Mouse (Mus musculus): ENCODE data around the gene Mllt6. TPM values are rescaled to one million over a fixed set of nuclear protein-coding genes. Genes with fewer than 3 reads are reported as not detected.

Gene Mllt6
- polyA plus RNA-seq, 1 experiment = 8.2 TPM

DNA sequence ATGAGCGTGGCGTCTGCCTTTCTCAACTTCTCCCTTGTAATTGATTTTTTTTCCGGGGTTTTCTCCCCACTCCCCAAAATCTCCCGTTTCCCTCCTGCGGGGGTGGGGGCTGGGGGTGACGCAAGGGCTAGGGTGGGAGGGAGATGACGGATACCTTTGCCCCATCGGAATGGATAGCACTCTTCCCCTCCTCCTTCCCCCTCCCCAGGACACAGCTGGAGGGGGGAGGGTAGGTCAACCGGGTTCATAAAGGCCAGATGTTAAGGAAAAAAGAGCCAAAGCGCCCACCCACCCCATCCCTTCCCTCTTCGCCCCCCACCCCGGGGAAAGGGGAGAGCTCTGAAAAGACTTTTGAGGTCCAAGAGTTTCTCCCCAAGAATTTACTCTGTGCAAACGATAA lies 36.8 kb upstream of the Mllt6 start:
- Histone ChIP-seq H3K36me3 (ENCODE audit: control insufficient read depth, insufficient read depth, low read length) (no peaks in the 10 kb centered on the region), H3K4me1 (ENCODE audit: control insufficient read depth, insufficient read depth, low read length) (peaks cover 22% of the 10 kb centered on the region), H3K27ac (ENCODE audit: control insufficient read depth, insufficient read depth, low read depth, low read length) (no peak overlapping the region), H3K4me3 (ENCODE audit: control insufficient read depth, low read depth, low read length) (no peak overlapping the region), H3K27me3 (ENCODE audit: control insufficient read depth, insufficient read depth, low read length) (peaks cover 5% of the 10 kb centered on the region; the same call in 1 of the 2 replicates)
- TF ChIP-seq CTCF (IDR thresholded peaks at IDR 0.05; ENCODE audit: control insufficient read depth, insufficient read depth, insufficient replicate concordance, low read depth, low read length) = no peak
- TF ChIP-seq POLR2A (IDR thresholded peaks at IDR 0.05; ENCODE audit: control insufficient read depth, low read depth, low read length) = no peak

- no peak overlapping the region for H3K4me3 ChIP-seq (ENCODE audit: control insufficient read depth, low read depth, low read length)
- H3K36me3 ChIP-seq (ENCODE audit: control insufficient read depth, insufficient read depth, low read length) = no peaks in the 10 kb centered on the region
- H3K4me1 ChIP-seq (ENCODE audit: control insufficient read depth, insufficient read depth, low read length) = peaks cover 25% of the 10 kb centered on the region
- no peak overlapping the region for H3K27ac ChIP-seq (ENCODE audit: control insufficient read depth, insufficient read depth, low read depth, low read length)
- TF ChIP-seq POLR2A (IDR thresholded peaks at IDR 0.05; ENCODE audit: control insufficient read depth, low read depth, low read length) (no peak), CTCF (IDR thresholded peaks at IDR 0.05; ENCODE audit: control insufficient read depth, insufficient read depth, insufficient replicate concordance, low read depth, low read length) (no peak)
- H3K27me3 ChIP-seq (ENCODE audit: control insufficient read depth, insufficient read depth, low read length) = peaks cover 5% of the 10 kb centered on the region; the same call in 1 of the 2 replicates
Observed at GRCm38 (mm10) chr11:97626850-97627249, 36.4 kb upstream of the Mllt6 start.

DNA sequence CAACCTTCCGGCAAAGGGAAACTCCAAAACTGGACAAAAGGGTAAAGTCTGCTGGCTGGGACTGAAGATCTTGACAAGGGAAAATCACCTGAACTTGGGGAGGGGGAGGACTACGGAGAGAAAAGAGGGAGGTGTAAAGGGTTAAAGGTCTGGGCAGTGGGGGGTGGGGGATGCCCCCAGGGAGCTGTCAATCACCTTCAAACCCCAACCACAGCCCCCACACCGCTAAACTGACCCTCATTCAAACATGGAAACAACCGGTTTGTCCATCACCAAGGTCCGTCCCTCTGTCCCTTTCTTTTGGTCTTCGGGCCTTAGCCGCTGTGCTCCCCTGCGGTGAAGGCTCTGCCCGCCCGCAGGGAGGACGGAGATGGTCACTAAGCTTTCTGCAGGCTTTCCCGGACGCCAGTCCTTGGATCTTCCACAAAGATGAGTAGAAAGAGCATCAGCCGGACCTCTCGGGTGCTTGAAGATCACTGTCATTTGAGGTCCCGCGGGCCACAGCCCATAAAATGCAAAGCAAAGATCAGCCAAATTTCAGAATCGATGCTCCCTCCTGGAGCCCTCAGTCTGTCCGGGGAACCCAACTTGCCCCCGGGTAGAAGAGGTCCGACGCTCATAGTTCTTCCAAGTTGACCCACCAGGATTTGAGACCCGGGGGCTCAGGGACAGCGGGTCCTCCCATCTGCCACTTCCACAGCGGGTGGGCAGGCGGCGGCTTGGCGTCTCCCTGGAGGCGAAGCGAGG lies 35.5 kb upstream of the Mllt6 start:
- Histone ChIP-seq H3K27ac (ENCODE audit: control insufficient read depth, insufficient read depth, low read depth, low read length) (no peak overlapping the region), H3K4me1 (ENCODE audit: control insufficient read depth, insufficient read depth, low read length) (peaks cover 29% of the 10 kb centered on the region), H3K4me3 (ENCODE audit: control insufficient read depth, low read depth, low read length) (no peak overlapping the region)

DNA sequence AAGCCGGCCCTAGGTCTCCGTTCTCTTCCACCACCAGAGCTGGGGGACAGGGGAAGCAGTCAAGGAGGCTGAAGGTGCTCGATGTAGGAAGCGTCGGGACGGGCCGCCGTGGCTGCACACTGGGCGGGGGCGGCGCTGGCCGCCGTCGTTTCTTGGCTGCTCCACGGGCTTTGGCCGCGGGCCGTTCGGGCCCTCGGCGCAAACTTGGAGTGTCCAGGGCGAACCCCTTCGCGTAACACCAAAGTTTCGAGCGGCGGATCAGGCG lies 35.0 kb upstream of the Mllt6 start:
- Histone ChIP-seq H3K27ac (ENCODE audit: control insufficient read depth, insufficient read depth, low read depth, low read length) (no peak overlapping the region), H3K4me3 (ENCODE audit: control insufficient read depth, low read depth, low read length) (peak overlapping the region; percentile 80; the same call in 1 of the 2 replicates), H3K4me1 (ENCODE audit: control insufficient read depth, insufficient read depth, low read length) (peaks cover 29% of the 10 kb centered on the region), H3K27me3 (ENCODE audit: control insufficient read depth, insufficient read depth, low read length) (peaks cover 5% of the 10 kb centered on the region; the same call in 1 of the 2 replicates), H3K36me3 (ENCODE audit: control insufficient read depth, insufficient read depth, low read length) (no peaks in the 10 kb centered on the region)
- TF ChIP-seq POLR2A (IDR thresholded peaks at IDR 0.05; ENCODE audit: control insufficient read depth, low read depth, low read length) (no peak), CTCF (IDR thresholded peaks at IDR 0.05; ENCODE audit: control insufficient read depth, insufficient read depth, insufficient replicate concordance, low read depth, low read length) (no peak)

More for the DNA sequence above, 35.5 kb upstream of the Mllt6 start:
- Histone ChIP-seq H3K27me3 (ENCODE audit: control insufficient read depth, insufficient read depth, low read length) (peaks cover 5% of the 10 kb centered on the region; the same call in 1 of the 2 replicates), H3K36me3 (ENCODE audit: control insufficient read depth, insufficient read depth, low read length) (no peaks in the 10 kb centered on the region)
- TF ChIP-seq CTCF (IDR thresholded peaks at IDR 0.05; ENCODE audit: control insufficient read depth, insufficient read depth, insufficient replicate concordance, low read depth, low read length) (no peak), POLR2A (IDR thresholded peaks at IDR 0.05; ENCODE audit: control insufficient read depth, low read depth, low read length) (no peak)

GRCm38 (mm10) chr11:97628568-97629518 lies 34.4 kb upstream of the Mllt6 start:
- peaks cover 29% of the 10 kb centered on the region for H3K4me1 ChIP-seq (ENCODE audit: control insufficient read depth, insufficient read depth, low read length)

DNA sequence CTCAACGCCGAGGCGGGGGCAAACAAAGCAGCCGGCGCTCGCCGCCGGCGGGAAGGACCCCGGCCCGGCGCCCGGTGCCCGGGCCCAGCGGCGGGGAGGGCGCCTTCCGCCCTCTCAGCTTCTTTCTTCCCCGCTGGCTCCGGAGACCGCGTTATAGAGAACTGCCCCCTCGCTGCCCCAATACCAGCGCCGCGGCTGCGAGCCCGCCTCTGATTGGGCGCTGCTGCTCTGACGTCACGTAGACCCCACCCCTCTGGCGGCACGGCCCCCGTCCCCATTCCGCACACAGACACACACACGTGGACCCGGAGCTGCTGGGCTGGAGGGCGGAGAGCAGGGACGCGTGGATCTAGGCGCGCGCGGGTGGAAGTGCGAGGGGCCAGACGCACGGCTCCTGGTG lies 33.6 kb upstream of the Mllt6 start, which contains the start of gene Epop:
Gene Epop (minus strand): TSS at position 127 of the 400 bp plus-strand sequence.
- Histone ChIP-seq H3K4me1 (ENCODE audit: control insufficient read depth, insufficient read depth, low read length) (peaks cover 29% of the 10 kb centered on the region), H3K36me3 (ENCODE audit: control insufficient read depth, insufficient read depth, low read length) (no peaks in the 10 kb centered on the region), H3K4me3 (ENCODE audit: control insufficient read depth, low read depth, low read length) (peak within 1 kb of the TSS; percentile 80), H3K27ac (ENCODE audit: control insufficient read depth, insufficient read depth, low read depth, low read length) (no peak within 1 kb of the TSS), H3K27me3 (ENCODE audit: control insufficient read depth, insufficient read depth, low read length) (peaks cover 5% of the 10 kb centered on the region; the same call in 1 of the 2 replicates)
- TF ChIP-seq POLR2A (IDR thresholded peaks at IDR 0.05; ENCODE audit: control insufficient read depth, low read depth, low read length) (no peak), CTCF (IDR thresholded peaks at IDR 0.05; ENCODE audit: control insufficient read depth, insufficient read depth, insufficient replicate concordance, low read depth, low read length) (no peak)

More at GRCm38 (mm10) chr11:97628568-97629518, 34.4 kb upstream of the Mllt6 start:
- H3K4me3 ChIP-seq (ENCODE audit: control insufficient read depth, low read depth, low read length) = peak overlapping the region; percentile 80
- TF ChIP-seq CTCF (IDR thresholded peaks at IDR 0.05; ENCODE audit: control insufficient read depth, insufficient read depth, insufficient replicate concordance, low read depth, low read length) (no peak), POLR2A (IDR thresholded peaks at IDR 0.05; ENCODE audit: control insufficient read depth, low read depth, low read length) (no peak)
- H3K36me3 ChIP-seq (ENCODE audit: control insufficient read depth, insufficient read depth, low read length) = no peaks in the 10 kb centered on the region
- no peak overlapping the region for H3K27ac ChIP-seq (ENCODE audit: control insufficient read depth, insufficient read depth, low read depth, low read length)
- peaks cover 5% of the 10 kb centered on the region; the same call in 1 of the 2 replicates for H3K27me3 ChIP-seq (ENCODE audit: control insufficient read depth, insufficient read depth, low read length)

GRCm38 (mm10) chr11:97631046-97631445 lies 32.2 kb upstream of the Mllt6 start:
- no peak for TF ChIP-seq CTCF (IDR thresholded peaks at IDR 0.05; ENCODE audit: control insufficient read depth, insufficient read depth, insufficient replicate concordance, low read depth, low read length)
- Histone ChIP-seq H3K27ac (ENCODE audit: control insufficient read depth, insufficient read depth, low read depth, low read length) (no peak overlapping the region), H3K36me3 (ENCODE audit: control insufficient read depth, insufficient read depth, low read length) (no peaks in the 10 kb centered on the region), H3K27me3 (ENCODE audit: control insufficient read depth, insufficient read depth, low read length) (peaks cover 5% of the 10 kb centered on the region; the same call in 1 of the 2 replicates), H3K4me1 (ENCODE audit: control insufficient read depth, insufficient read depth, low read length) (peaks cover 29% of the 10 kb centered on the region), H3K4me3 (ENCODE audit: control insufficient read depth, low read depth, low read length) (no peak overlapping the region)

Measured in testis, adult 2 months (tissue).